Mouse (Mus musculus): ENCODE results near the gene Homez.

DNA sequence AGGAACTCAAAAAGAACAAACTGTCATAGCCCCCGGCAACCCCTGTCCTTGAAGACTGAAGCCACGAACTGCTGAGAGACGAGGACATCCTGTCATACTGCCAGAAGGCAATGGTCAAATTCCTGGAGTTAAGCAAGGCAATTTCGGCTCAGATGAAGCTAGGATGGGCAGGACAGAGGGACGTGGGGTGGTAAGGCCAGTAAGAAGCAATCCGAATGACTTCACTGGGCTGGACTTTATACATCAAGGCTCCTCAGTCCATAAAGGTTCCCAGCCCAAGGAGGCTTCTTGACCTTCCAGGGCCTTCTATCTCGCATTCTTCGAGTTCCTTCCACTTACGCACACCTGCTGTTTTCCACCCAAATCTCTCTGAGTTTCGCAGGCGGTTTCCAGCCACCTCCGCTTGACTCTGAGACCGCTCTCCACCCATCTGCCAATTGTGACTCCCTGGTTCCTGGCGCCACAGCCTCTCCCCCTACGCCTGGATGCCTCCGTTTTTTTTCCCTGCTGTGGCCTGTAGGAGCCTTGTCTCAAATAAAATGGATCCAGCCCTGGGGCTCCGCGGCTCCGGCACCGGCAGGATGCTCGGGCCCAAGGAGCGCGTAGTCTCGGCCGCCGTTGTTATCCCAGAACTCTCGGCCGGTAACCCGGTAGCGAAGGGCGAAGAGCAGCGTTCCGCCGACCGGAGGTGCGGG is 5.2 kb upstream of the Homez start:
- TF ChIP-seq CTCF (IDR thresholded peaks at IDR 0.05; ENCODE audit: borderline replicate concordance, control insufficient read depth, extremely low read depth, insufficient read depth, low read length, poor library complexity) = no peak
- no peak for TF ChIP-seq POLR2A (IDR thresholded peaks at IDR 0.05; ENCODE audit: control insufficient read depth, extremely low read depth, insufficient read depth, low read length, poor library complexity)

Data from thymus, adult 2 months (tissue).